10 mouse cellular contexts compared by ENCODE assay signal in genomic region chr2:140497688-140498087, GRCm38 (mm10).
DNase-seq lines count a peak whose midpoint lies in the region; ATAC-seq lines count a peak whose summit lies in the region.
"Had no signal": no experiment of that assay in that cellular context is flagged by ENCODE, and none has a peak within 500 bp of the region (broad histone marks: within the 10 kb centered on the region; RNA-seq: fewer than 3 reads in every experiment).

No protein-coding gene starts in this region.

- no peak overlapping the region for H3K4me2 ChIP-seq in intestine, embryonic 16.5 days (ENCODE audit: low read depth, low read length)

- H3K9ac ChIP-seq in intestine, embryonic 16.5 days (ENCODE audit: low read depth, low read length), result no peak overlapping the region

- H3K4me1 ChIP-seq in intestine, embryonic 16.5 days (ENCODE audit: control insufficient read depth, insufficient read depth, low read length), result no peaks in the 10 kb centered on the region

- H3K27me3 ChIP-seq in intestine, embryonic 16.5 days (replicated peaks; ENCODE audit: control insufficient read depth, insufficient read depth, low read length), result no peaks in the 10 kb centered on the region

- ATAC-seq in intestine, embryonic 16.5 days, result no peak

- no peak overlapping the region for H3K4me3 ChIP-seq in intestine, embryonic 16.5 days (ENCODE audit: low read length)

- H3K27ac ChIP-seq in intestine, embryonic 16.5 days (ENCODE audit: low read length), result no peak overlapping the region

- no peaks in the 10 kb centered on the region for H3K36me3 ChIP-seq in intestine, embryonic 16.5 days (ENCODE audit: control insufficient read depth, insufficient read depth, low read length)
- H3K36me3 ChIP-seq: G1E had no signal

- peak; percentile 61 for DNase-seq in layer of hippocampus, adult 11-12 months (ENCODE audit: low spot score)
- DNase-seq in layer of hippocampus, postnatal 25 days (ENCODE audit: extremely low spot score in 1 of 2, low spot score in 1 of 2), result no peak
- peak; percentile 31 for DNase-seq in 3134 (ENCODE audit: extremely low read depth, insufficient read length, low spot score)
- DNase-seq in 3T3-L1 (ENCODE audit: low read depth, low spot score), result peak; percentile 77
- peak; percentile 63 for DNase-seq in layer of hippocampus, adult 9-11 months
- no peak for DNase-seq in yolk sac, embryonic 10.5 days (ENCODE audit: low spot score)
- DNase-seq: heart, postnatal 36 days; kidney, adult 18-20 months had no signal

- H3K9me3 ChIP-seq in intestine, embryonic 16.5 days (ENCODE audit: control insufficient read depth, low read length), result no peaks in the 10 kb centered on the region
- H3K9me3 ChIP-seq: G1E had no signal

- WGBS in intestine, embryonic 16.5 days, result 56% methylated on average over 3 of the region's 3 CpGs

Comparison
In these comparisons a context has a peak if more than half of its experiments do, and no peak if none do; other contexts are left out.
1. DNase-seq: peak in layer of hippocampus, adult 11-12 months (single experiment), 3134 (single experiment), 3T3-L1 (single experiment) and layer of hippocampus, adult 9-11 months (single experiment); none in layer of hippocampus, postnatal 25 days (0 of 2) and yolk sac, embryonic 10.5 days (single experiment).